ENCODE assay signal across 9 mouse cellular contexts in genomic region chr10:126928819-126929206, GRCm38 (mm10). TPM values are rescaled to one million over a fixed set of nuclear protein-coding genes. Genes with fewer than 3 reads are reported as not detected.
DNase-seq lines count a peak whose midpoint lies in the region; ATAC-seq and TF ChIP-seq lines count a peak whose summit lies in the region.
"Had no signal": no experiment of that assay in that cellular context is flagged by ENCODE, and none has a peak within 500 bp of the region (broad histone marks: within the 10 kb centered on the region; RNA-seq: fewer than 3 reads in every experiment).

No protein-coding gene starts in this region.

- peak overlapping the region; percentile 98 for H3K4me2 ChIP-seq in embryonic facial prominence, embryonic 11.5 days (ENCODE audit: low read depth, low read length)
- peak overlapping the region; percentile 84 for H3K4me2 ChIP-seq in heart, embryonic 16.5 days (ENCODE audit: low read depth, low read length)
- peak overlapping the region; percentile 72 for H3K4me2 ChIP-seq in liver, postnatal 0 days (ENCODE audit: low read depth, low read length)
- H3K4me2 ChIP-seq in stomach, embryonic 14.5 days (replicated peaks; ENCODE audit: low read depth, low read length): peak overlapping the region; percentile 89

- 16% methylated on average over 12 of the region's 12 CpGs for WGBS in kidney, adult 2 months
- WGBS in embryonic facial prominence, embryonic 11.5 days: 23% methylated on average over 12 of the region's 12 CpGs
- 28% methylated on average over 12 of the region's 12 CpGs for WGBS in heart, embryonic 16.5 days
- 26% methylated on average over 12 of the region's 12 CpGs for WGBS in liver, postnatal 0 days (ENCODE audit: insufficient replicate concordance)
- WGBS in stomach, embryonic 14.5 days: 17% methylated on average over 12 of the region's 12 CpGs

- peaks cover 17% of the 10 kb centered on the region for H3K4me1 ChIP-seq in kidney, adult 2 months (ENCODE audit: control insufficient read depth, insufficient read depth, low read length)
- H3K4me1 ChIP-seq in embryonic facial prominence, embryonic 11.5 days (ENCODE audit: control insufficient read depth, insufficient read depth, low read length): peaks cover 6% of the 10 kb centered on the region
- peaks cover 47% of the 10 kb centered on the region for H3K4me1 ChIP-seq in heart, embryonic 16.5 days (ENCODE audit: control insufficient read depth, insufficient read depth, low read length)
- peaks cover 14% of the 10 kb centered on the region; the same call in 1 of the 2 replicates for H3K4me1 ChIP-seq in liver, postnatal 0 days (ENCODE audit: insufficient read depth)
- H3K4me1 ChIP-seq in stomach, embryonic 14.5 days (ENCODE audit: control insufficient read depth, insufficient read depth, low read length): peaks cover 50% of the 10 kb centered on the region

- TF ChIP-seq POLR2A in kidney, adult 2 months (IDR thresholded peaks at IDR 0.05; ENCODE audit: low read depth, low read length): peak; percentile 45

- H3K4me3 ChIP-seq in kidney, adult 2 months (ENCODE audit: insufficient read depth, low read depth, low read length): peak overlapping the region; percentile 65
- peak overlapping the region; percentile 56 for H3K4me3 ChIP-seq in embryonic facial prominence, embryonic 11.5 days (ENCODE audit: low read depth, low read length)
- peak overlapping the region; percentile 66 for H3K4me3 ChIP-seq in heart, embryonic 16.5 days (ENCODE audit: low read length)
- H3K4me3 ChIP-seq in liver, postnatal 0 days (ENCODE audit: low read depth, low read length): peak overlapping the region; percentile 44
- H3K4me3 ChIP-seq in stomach, embryonic 14.5 days (ENCODE audit: low read depth, low read length): peak overlapping the region; percentile 42

- TF ChIP-seq CTCF in kidney, adult 2 months (conservative IDR thresholded peaks at IDR 0.05; ENCODE audit: insufficient read depth, insufficient read length, low read depth, low read length): no peak
- no peak for TF ChIP-seq CTCF in liver, postnatal 0 days (IDR thresholded peaks at IDR 0.05; ENCODE audit: low read depth)

- peak overlapping the region; percentile 71; the same call in 1 of the 2 replicates for H3K9ac ChIP-seq in embryonic facial prominence, embryonic 11.5 days (replicated peaks; ENCODE audit: low read length)
- H3K9ac ChIP-seq in heart, embryonic 16.5 days (ENCODE audit: low read length): peak overlapping the region; percentile 82
- peak overlapping the region; percentile 56; the same call in 1 of the 2 replicates for H3K9ac ChIP-seq in liver, postnatal 0 days (replicated peaks)
- peak overlapping the region; percentile 59; the same call in 1 of the 2 replicates for H3K9ac ChIP-seq in stomach, embryonic 14.5 days (replicated peaks; ENCODE audit: low read depth, low read length)

- no peak for TF ChIP-seq EP300 in liver, postnatal 0 days (IDR thresholded peaks at IDR 0.05; ENCODE audit: low read depth)

- H3K36me3 ChIP-seq in kidney, adult 2 months (ENCODE audit: control insufficient read depth, insufficient read depth, low read length): no peaks in the 10 kb centered on the region
- no peaks in the 10 kb centered on the region for H3K36me3 ChIP-seq in embryonic facial prominence, embryonic 11.5 days (replicated peaks; ENCODE audit: control insufficient read depth, insufficient read depth, low read depth, low read length)
- no peaks in the 10 kb centered on the region for H3K36me3 ChIP-seq in heart, embryonic 16.5 days (ENCODE audit: control insufficient read depth, insufficient read depth)
- H3K36me3 ChIP-seq in liver, postnatal 0 days (replicated peaks; ENCODE audit: insufficient read depth, low read length): no peaks in the 10 kb centered on the region
- H3K36me3 ChIP-seq in stomach, embryonic 14.5 days (ENCODE audit: control insufficient read depth, insufficient read depth, low read length): no peaks in the 10 kb centered on the region
- H3K36me3 ChIP-seq: G1E had no signal

- H3K9me3 ChIP-seq in embryonic facial prominence, embryonic 11.5 days (replicated peaks; ENCODE audit: control insufficient read depth, low read length): no peaks in the 10 kb centered on the region
- H3K9me3 ChIP-seq in heart, embryonic 16.5 days (replicated peaks; ENCODE audit: control insufficient read depth, low read length): no peaks in the 10 kb centered on the region
- H3K9me3 ChIP-seq in liver, postnatal 0 days (ENCODE audit: low read length): no peaks in the 10 kb centered on the region
- H3K9me3 ChIP-seq in stomach, embryonic 14.5 days (ENCODE audit: control insufficient read depth, low read depth, low read length): no peaks in the 10 kb centered on the region
- H3K9me3 ChIP-seq: G1E had no signal

- ATAC-seq in embryonic facial prominence, embryonic 11.5 days (replicated peaks; ENCODE audit: insufficient number of reproducible peaks, low FRiP score, low TSS enrichment, low read depth): no peak
- no peak for ATAC-seq in heart, embryonic 16.5 days (replicated peaks; ENCODE audit: extremely low read depth, insufficient read depth, low FRiP score)
- no peak for ATAC-seq in liver, postnatal 0 days
- no peak for ATAC-seq in stomach, embryonic 14.5 days (ENCODE audit: insufficient number of reproducible peaks, insufficient read depth, low FRiP score, low read depth)

- DNase-seq in kidney, adult 2 months: peak; percentile 67
- DNase-seq in kidney, adult 9 months: no peak
- DNase-seq in embryonic facial prominence, embryonic 11.5 days (ENCODE audit: low spot score): no peak
- no peak for DNase-seq in liver, postnatal 0 days
- DNase-seq in frontal cortex, postnatal 10 days (ENCODE audit: low spot score in 2 of 2): no peak
- DNase-seq in cerebellum, postnatal 4 days (ENCODE audit: low spot score in 2 of 2): no peak

- H3K27me3 ChIP-seq in kidney, adult 2 months (replicated peaks; ENCODE audit: control insufficient read depth, insufficient read depth, low read length): no peaks in the 10 kb centered on the region
- peaks cover 6% of the 10 kb centered on the region for H3K27me3 ChIP-seq in embryonic facial prominence, embryonic 11.5 days (ENCODE audit: control insufficient read depth, insufficient read depth, low read length)
- no peaks in the 10 kb centered on the region for H3K27me3 ChIP-seq in heart, embryonic 16.5 days (ENCODE audit: control insufficient read depth, insufficient read depth, low read length)
- peaks cover 10% of the 10 kb centered on the region for H3K27me3 ChIP-seq in liver, postnatal 0 days (ENCODE audit: insufficient read depth, low read length)
- no peaks in the 10 kb centered on the region for H3K27me3 ChIP-seq in stomach, embryonic 14.5 days (ENCODE audit: control insufficient read depth, insufficient read depth, low read length)

- peak overlapping the region; percentile 97 for H3K27ac ChIP-seq in kidney, adult 2 months (ENCODE audit: insufficient read depth, low read depth, low read length)
- H3K27ac ChIP-seq in embryonic facial prominence, embryonic 11.5 days (replicated peaks; ENCODE audit: low read depth, low read length): no peak overlapping the region
- H3K27ac ChIP-seq in heart, embryonic 16.5 days (ENCODE audit: low read length): peak overlapping the region; percentile 95
- peak overlapping the region; percentile 90 for H3K27ac ChIP-seq in liver, postnatal 0 days (ENCODE audit: low read depth)
- H3K27ac ChIP-seq in stomach, embryonic 14.5 days (ENCODE audit: low read length): peak overlapping the region; percentile 99

RNA-seq across cellular contexts. Expression of gene Atp23, which starts 27.7 kb away (rescaled TPM):
- 11.2 and 14.2 TPM in 2 replicates for polyA plus RNA-seq in kidney, adult 2 months (2012; rRNA removed)
- 18.9 and 19.3 TPM in 2 replicates for polyA plus RNA-seq in embryonic facial prominence, embryonic 11.5 days (2014; fragmentation: Nextera tagmentation; extraction: Ambion mirVana)
- polyA plus RNA-seq in heart, embryonic 16.5 days (2015; fragmentation: Nextera tagmentation; extraction: Ambion mirVana): 10.3 and 11.3 TPM in 2 replicates
- 5.8 and 7.1 TPM in 2 replicates for polyA plus RNA-seq in liver, postnatal 0 days (2015; fragmentation: Nextera tagmentation; extraction: Ambion mirVana)
- 19.0 and 20.3 TPM in 2 replicates for polyA plus RNA-seq in stomach, embryonic 14.5 days (2014; fragmentation: Nextera tagmentation; extraction: Ambion mirVana)

RNA-seq across cellular contexts. Expression of gene Ctdsp2, which starts 49.7 kb away (rescaled TPM):
- 118 and 126 TPM in 2 replicates for polyA plus RNA-seq in kidney, adult 2 months (2012; rRNA removed)
- polyA plus RNA-seq in embryonic facial prominence, embryonic 11.5 days (2014; fragmentation: Nextera tagmentation; extraction: Ambion mirVana): 64.8 and 67.9 TPM in 2 replicates
- 38.2 and 41.8 TPM in 2 replicates for polyA plus RNA-seq in heart, embryonic 16.5 days (2015; fragmentation: Nextera tagmentation; extraction: Ambion mirVana)
- polyA plus RNA-seq in liver, postnatal 0 days (2015; fragmentation: Nextera tagmentation; extraction: Ambion mirVana): 10.7 and 11.4 TPM in 2 replicates
- 103 and 107 TPM in 2 replicates for polyA plus RNA-seq in stomach, embryonic 14.5 days (2014; fragmentation: Nextera tagmentation; extraction: Ambion mirVana)
